Mouse (Mus musculus) spleen, postnatal 36 days (tissue): ENCODE data around the gene Irs4.

Experiments used
- DNase-seq, 2 experiments: peaks; one replicate each; pipeline ENCODE4 v3.0.0; 2022; ENCODE audit warnings: low spot score in 2 of 2, mixed read lengths in 1 of 2

Gene Irs4

DNA sequence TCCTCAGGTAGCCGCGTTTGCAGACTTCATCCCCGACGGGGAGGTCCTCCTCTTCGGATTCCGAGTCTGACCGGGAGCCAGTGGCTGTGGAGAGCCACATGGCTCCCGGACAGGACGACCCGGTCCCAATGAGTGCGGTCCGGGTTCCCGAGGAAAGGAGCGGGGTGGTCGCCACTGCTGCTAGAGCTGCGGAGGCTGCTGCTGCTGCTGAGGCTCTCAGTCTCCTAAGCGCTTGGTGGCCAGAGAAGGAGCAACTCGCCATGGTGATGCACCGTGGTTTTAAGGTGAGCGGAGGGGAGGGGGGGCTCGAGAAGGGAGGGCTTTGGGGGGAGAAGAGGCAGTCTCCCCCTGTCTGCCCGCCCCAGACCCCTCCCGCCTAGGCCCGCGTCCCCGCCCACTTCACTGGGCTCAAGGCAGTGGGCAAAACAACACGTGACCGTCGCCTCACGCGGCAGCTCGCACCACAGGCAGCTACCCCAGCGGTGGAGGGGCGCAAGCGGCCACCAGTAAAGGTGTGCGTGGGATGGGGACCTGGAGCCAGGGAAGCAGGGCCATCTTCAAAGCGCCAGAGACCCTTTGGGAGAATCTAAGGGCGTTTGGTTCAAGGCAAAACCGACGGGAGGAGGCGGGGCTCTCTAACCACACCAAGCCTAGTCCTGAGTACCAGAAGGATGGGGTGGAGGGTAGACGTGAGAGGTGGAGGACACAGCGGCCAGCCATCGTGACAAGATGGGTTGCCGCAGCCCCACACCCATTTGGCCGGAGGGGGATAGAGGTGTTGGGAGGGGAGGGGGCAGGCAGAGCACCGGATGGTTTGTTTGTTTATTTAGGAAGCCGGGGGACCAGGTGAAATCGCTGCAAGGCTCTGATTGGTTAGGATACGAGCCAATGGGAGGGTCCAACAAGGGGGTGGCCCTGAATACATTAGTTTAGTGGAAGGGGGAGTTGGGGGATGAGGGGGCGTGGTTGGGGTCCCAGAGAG is at the start of gene Irs4:
TSS of gene Irs4 (minus strand) at position 327 of the 982 bp plus-strand sequence.
- no peak for DNase-seq

- no peak for DNase-seq
These were observed 25.3 kb upstream of the Irs4 start for GRCm38 (mm10) chrX:141750360-141750759.

GRCm38 (mm10) chrX:141729570-141729969 is 4.5 kb upstream of the Irs4 start:
- DNase-seq, result no peak

DNA sequence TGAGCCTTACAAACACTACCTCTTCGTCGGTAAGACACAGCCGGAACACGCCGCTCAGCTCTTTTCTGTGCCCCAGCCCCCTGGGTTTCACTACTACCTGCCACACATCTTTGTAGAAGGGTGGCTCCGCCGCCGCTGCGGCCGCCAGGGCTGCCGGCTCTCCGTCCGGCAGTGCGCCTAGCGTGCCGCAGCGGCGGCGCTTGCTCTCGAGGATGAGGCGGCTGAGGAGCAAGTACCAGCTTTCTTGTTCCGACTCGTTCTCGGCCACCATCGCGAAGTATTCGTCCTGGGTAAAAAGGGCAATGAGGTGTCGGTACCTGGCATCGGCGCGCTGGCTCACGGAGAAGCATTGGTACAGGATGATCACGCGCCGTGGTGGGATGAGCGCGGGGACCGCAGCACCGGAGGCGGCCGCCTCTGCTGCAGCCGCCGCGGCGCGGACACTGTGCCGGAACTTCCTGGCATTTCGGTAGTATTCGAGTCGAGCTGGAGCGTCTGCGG is 622 bp downstream of the Irs4 start:
- no peak for DNase-seq

- no peak for DNase-seq
These were observed 1.1 kb downstream of the Irs4 start for GRCm38 (mm10) chrX:141723936-141724335.

DNA sequence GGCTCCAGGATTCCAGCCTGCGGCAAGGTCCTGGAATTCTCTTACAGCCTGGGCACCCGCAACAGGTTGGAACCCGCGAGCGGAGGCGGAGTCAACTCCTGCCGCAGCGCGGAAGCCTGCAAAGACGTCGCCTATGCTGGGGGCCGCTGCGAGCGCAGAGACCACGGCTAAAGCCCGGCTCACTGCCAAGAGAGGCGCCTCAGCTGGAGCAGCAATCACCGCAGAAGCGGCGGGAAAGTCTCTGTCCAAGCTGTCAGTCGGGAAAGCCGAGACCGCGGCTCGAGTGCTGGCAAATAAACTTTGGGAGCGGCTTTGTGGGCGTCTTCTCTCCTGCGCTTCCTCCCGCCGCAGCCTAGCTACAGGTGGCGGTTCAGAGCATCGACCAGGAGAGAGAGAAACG is 3.3 kb downstream of the Irs4 start:
- no peak for DNase-seq
